Mouse (Mus musculus) intestine, postnatal 0 days (tissue): ENCODE measurements around the gene Hint2. TPM values are rescaled to one million over a fixed set of nuclear protein-coding genes. Genes with fewer than 3 reads are reported as not detected.
A peak's percentile ranks its signal among the peaks of the same experiment; 100 is the strongest.

ENCODE experiments used
- ATAC-seq: fragments of 200-750 bp; cut with Nextera tagmentation; 2 replicates; pipeline ENCODE4 v1.8.0; 2017; ENCODE audit warnings: mild to moderate bottlenecking, moderate TSS enrichment, moderate library complexity
- H3K27ac ChIP-seq: fragments of 300-500 bp; sonication (generic); 2 replicates; pipeline ENCODE4 v1.5.1; 2014; ENCODE audit warnings: mild to moderate bottlenecking, low read depth, low read length, moderate library complexity
- H3K27me3 ChIP-seq: fragments of 300-500 bp; sonication (generic); replicated peaks from 2 replicates; pipeline ENCODE4 v1.6.1; 2014; ENCODE audit warnings: low read length, mixed read lengths; ENCODE audit not compliant: control insufficient read depth, insufficient read depth
- H3K36me3 ChIP-seq: fragments of 300-500 bp; sonication (generic); 2 replicates; pipeline ENCODE4 v1.6.1; 2014; ENCODE audit warnings: mild to moderate bottlenecking, moderate library complexity; ENCODE audit not compliant: control insufficient read depth, insufficient read depth
- H3K4me1 ChIP-seq: fragments of 300-500 bp; sonication (generic); replicated peaks from 2 replicates; pipeline ENCODE4 v1.6.1; 2014; ENCODE audit warnings: antibody characterized with exemption, low read length, mixed read lengths; ENCODE audit not compliant: control insufficient read depth, insufficient read depth
- H3K4me2 ChIP-seq: fragments of 300-500 bp; sonication (generic); replicated peaks from 2 replicates; pipeline ENCODE4 v1.6.1; 2014; ENCODE audit warnings: low read depth, mild to moderate bottlenecking, moderate library complexity
- H3K4me3 ChIP-seq: fragments of 300-500 bp; sonication (generic); 2 replicates; pipeline ENCODE4 v1.5.1; 2014; ENCODE audit warnings: low read depth, low read length
- H3K9ac ChIP-seq: fragments of 300-500 bp; sonication (generic); 2 replicates; pipeline ENCODE4 v1.6.1; 2014; ENCODE audit warnings: mild to moderate bottlenecking, low read depth, low read length
- H3K9me3 ChIP-seq: fragments of 300-500 bp; sonication (generic); 2 replicates; pipeline ENCODE4 v1.6.1; 2016; ENCODE audit warnings: mixed run types; ENCODE audit not compliant: control insufficient read depth
- CTCF ChIP-seq: sonication (generic); IDR thresholded peaks from 2 replicates; pipeline ENCODE4 v1.5.1; 2016; ENCODE audit warnings: low read depth, mild to moderate bottlenecking, control low read depth, antibody characterized with exemption, moderate library complexity
- WGBS: fragments of 180-500 bp; shearing (Covaris S2); extraction: QIAGEN DNeasy Blood & Tissue Kit; methylation state at CpG from one replicate; pipeline ENCODE4 v1.1.7; 2014; 5-methylcytosine and 5-hydroxymethylcytosine counted together
- polyA plus RNA-seq: library from polyadenylated mRNA; unstranded; fragments of >200 nt; fragmentation: Nextera tagmentation; extraction: Ambion mirVana; gene quantifications from 2 replicates; pipeline ENCODE4 v1.2.1, GENCODE M21; 2015

Gene Hint2
- polyA plus RNA-seq, 1 experiment from 2014 or later, result 270 TPM

DNA sequence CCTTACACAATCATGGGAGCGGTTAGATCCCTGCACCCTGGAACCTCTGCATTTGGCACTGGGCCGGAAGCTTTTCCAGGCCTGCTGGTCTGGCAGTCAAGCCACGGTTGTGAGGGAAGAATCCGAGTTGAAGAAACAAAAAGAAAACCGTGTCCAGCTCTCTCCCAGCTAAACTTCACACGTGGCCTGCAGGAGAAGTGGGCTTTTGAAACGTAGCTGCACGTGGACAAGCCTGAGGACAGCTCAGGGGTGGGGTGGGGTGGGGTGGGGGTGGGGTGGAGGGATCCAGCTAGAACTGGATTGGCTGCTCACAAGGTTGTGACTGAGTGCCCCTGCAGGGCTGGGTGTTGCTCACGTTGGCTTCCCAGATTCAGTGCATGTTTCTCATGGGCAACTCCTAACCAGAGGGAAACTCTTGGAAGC, 39.0 kb upstream of the Hint2 start:
- Histone ChIP-seq H3K4me1 (no peaks in the 10 kb centered on the region), H3K9me3 (no peaks in the 10 kb centered on the region), H3K4me2 (no peak overlapping the region), H3K9ac (no peak overlapping the region), H3K36me3 (no peaks in the 10 kb centered on the region), H3K27me3 (no peaks in the 10 kb centered on the region), H3K27ac (no peak overlapping the region), H3K4me3 (no peak overlapping the region)
- WGBS, result 16% methylated on average over 9 of the region's 9 CpGs
- TF ChIP-seq CTCF, result no peak
- 0 out of 2 replicates have a peak, but pooled peaks have one; percentile 45 for ATAC-seq

- H3K9ac ChIP-seq, result no peak overlapping the region
- TF ChIP-seq CTCF, result no peak
- H3K4me2 ChIP-seq, result no peak overlapping the region
- no peak overlapping the region for H3K4me3 ChIP-seq
- ATAC-seq, result no peak
- no peaks in the 10 kb centered on the region for H3K4me1 ChIP-seq
- 88% methylated on average over 1 of the region's 1 CpGs for WGBS
- no peaks in the 10 kb centered on the region for H3K36me3 ChIP-seq
- H3K9me3 ChIP-seq, result no peaks in the 10 kb centered on the region
- H3K27ac ChIP-seq, result no peak overlapping the region
- no peaks in the 10 kb centered on the region for H3K27me3 ChIP-seq
Measured at GRCm38 (mm10) chr4:43694439-43695248, 38.4 kb upstream of the Hint2 start.

DNA sequence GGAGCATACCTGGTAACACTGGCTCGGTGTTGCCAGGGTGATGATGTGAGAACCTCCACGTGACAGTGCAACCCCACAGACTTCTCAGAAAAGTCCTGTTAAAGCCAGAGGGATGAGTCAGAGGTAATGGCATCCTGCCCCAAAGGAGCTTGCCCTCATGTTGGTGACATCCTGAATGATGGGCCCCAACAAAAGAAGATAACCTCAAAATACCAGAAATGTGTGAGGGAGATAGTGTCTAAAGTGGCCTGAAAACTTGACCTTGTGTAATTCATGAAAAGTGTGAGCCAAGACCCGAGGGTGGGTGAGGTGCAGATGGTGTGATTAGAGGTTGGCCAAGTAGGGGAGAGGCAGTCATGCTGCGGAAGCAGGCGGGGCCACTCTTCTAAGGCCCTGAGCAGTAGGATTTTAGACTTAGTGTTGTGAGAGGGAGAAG, 37.6 kb upstream of the Hint2 start:
- H3K36me3 ChIP-seq, result no peaks in the 10 kb centered on the region
- no peak overlapping the region for H3K9ac ChIP-seq
- H3K27me3 ChIP-seq, result no peaks in the 10 kb centered on the region
- H3K4me3 ChIP-seq, result no peak overlapping the region
- no peak for TF ChIP-seq CTCF
- H3K27ac ChIP-seq, result no peak overlapping the region
- ATAC-seq, result no peak
- no peaks in the 10 kb centered on the region for H3K9me3 ChIP-seq
- no peak overlapping the region for H3K4me2 ChIP-seq
- no peaks in the 10 kb centered on the region for H3K4me1 ChIP-seq
- WGBS, result 53% methylated on average over 5 of the region's 5 CpGs

DNA sequence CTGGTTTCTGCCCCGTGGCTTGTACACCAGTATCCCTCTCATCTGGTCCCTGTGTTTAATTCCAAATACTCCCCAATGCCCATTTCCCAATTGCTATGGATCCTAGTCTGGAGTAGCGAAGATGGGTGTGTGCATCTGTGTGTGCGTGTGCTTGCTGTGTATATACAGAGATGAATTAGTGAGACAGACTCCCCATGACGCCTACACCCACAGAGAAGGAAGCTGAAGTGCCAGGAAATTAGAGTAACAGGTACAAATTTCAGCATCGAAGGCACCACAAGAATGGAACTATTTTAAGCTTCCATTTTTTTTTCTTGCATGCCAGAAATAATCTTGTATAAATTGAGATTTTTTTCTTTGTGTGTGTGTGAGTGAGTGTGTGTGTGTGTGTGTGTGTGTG, 34.8 kb upstream of the Hint2 start:
- Histone ChIP-seq H3K9ac (no peak overlapping the region), H3K27ac (no peak overlapping the region), H3K4me1 (no peaks in the 10 kb centered on the region), H3K36me3 (no peaks in the 10 kb centered on the region), H3K9me3 (no peaks in the 10 kb centered on the region), H3K27me3 (no peaks in the 10 kb centered on the region), H3K4me3 (no peak overlapping the region), H3K4me2 (no peak overlapping the region)
- no peak for ATAC-seq
- WGBS, result 75% methylated on average over 5 of the region's 5 CpGs
- no peak for TF ChIP-seq CTCF

GRCm38 (mm10) chr4:43690021-43690420, 33.8 kb upstream of the Hint2 start:
- TF ChIP-seq CTCF, result no peak
- H3K27me3 ChIP-seq, result no peaks in the 10 kb centered on the region
- no peaks in the 10 kb centered on the region for H3K4me1 ChIP-seq
- no peak for ATAC-seq
- H3K4me3 ChIP-seq, result no peak overlapping the region
- H3K36me3 ChIP-seq, result no peaks in the 10 kb centered on the region; the same call in 1 of the 2 replicates
- H3K9me3 ChIP-seq, result no peaks in the 10 kb centered on the region
- H3K4me2 ChIP-seq, result no peak overlapping the region
- no peak overlapping the region for H3K27ac ChIP-seq
- H3K9ac ChIP-seq, result no peak overlapping the region
- WGBS, result 91% methylated on average over 17 of the region's 17 CpGs

DNA sequence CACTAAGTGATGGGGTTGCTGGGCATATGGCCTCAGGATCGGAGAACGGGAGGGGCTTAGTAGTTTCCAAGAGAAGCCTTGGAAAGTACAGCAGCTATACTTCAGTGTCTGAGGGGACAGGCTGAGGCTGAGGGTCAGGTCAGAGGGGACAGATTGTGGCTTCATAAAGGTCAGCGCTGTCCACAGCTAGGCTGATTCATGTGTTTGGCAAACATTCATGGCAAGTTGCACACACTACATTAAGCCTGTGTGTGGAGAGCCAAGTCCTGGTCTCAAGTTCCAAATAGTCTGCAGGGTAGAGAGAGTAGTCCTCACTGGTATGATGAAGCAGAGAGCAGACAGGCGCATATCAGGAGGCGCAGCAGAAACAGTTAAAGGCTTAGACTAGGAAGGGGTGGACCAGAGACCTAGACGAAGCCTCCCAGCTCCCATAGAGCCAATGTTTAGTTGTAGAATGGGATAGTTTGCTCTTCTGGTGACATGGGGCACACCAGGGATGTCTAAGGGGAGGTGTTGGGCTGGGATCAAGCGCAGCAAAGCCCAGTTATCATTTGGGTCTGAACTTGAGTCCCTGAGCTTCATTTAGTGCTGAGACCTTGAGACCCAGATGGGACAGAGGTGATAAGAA, 23.3 kb upstream of the Hint2 start:
- no peak for ATAC-seq
- H3K9me3 ChIP-seq, result no peaks in the 10 kb centered on the region
- H3K36me3 ChIP-seq, result no peaks in the 10 kb centered on the region
- 88% methylated on average over 7 of the region's 7 CpGs for WGBS
- no peaks in the 10 kb centered on the region for H3K4me1 ChIP-seq
- no peak overlapping the region for H3K27ac ChIP-seq
- H3K4me3 ChIP-seq, result no peak overlapping the region
- no peaks in the 10 kb centered on the region for H3K27me3 ChIP-seq
- H3K9ac ChIP-seq, result no peak overlapping the region
- no peak overlapping the region for H3K4me2 ChIP-seq
- no peak for TF ChIP-seq CTCF
